Mouse (Mus musculus) stomach, embryonic 15.5 days (tissue): ENCODE measurements around the gene Tldc2. TPM values are rescaled to one million over a fixed set of nuclear protein-coding genes. Genes with fewer than 3 reads are reported as not detected.

Experiments used
- ATAC-seq: fragments of 200-750 bp; cut with Nextera tagmentation; 2 replicates; pipeline ENCODE4 v1.8.0; 2017; ENCODE audit warnings: low read depth, moderate number of reproducible peaks, moderate TSS enrichment; ENCODE audit not compliant: insufficient read depth, low FRiP score
- H3K27ac ChIP-seq: fragments of 300-500 bp; sonication (generic); 2 replicates; pipeline ENCODE4 v1.5.1; 2015; ENCODE audit warnings: mild to moderate bottlenecking, inconsistent platforms
- H3K27me3 ChIP-seq: fragments of 300-500 bp; sonication (generic); replicated peaks from 2 replicates; pipeline ENCODE4 v1.6.1; 2015; ENCODE audit warnings: inconsistent platforms
- H3K36me3 ChIP-seq: fragments of 300-500 bp; sonication (generic); 2 replicates; pipeline ENCODE4 v1.6.1; 2015; ENCODE audit warnings: inconsistent platforms
- H3K4me1 ChIP-seq: fragments of 300-500 bp; sonication (generic); 2 replicates; pipeline ENCODE4 v1.6.1; 2015; ENCODE audit warnings: inconsistent platforms
- H3K4me2 ChIP-seq: fragments of 300-500 bp; sonication (generic); 2 replicates; pipeline ENCODE4 v1.6.1; 2015; ENCODE audit warnings: mild to moderate bottlenecking, inconsistent platforms
- H3K4me3 ChIP-seq: fragments of 300-500 bp; sonication (generic); replicated peaks from 2 replicates; pipeline ENCODE4 v1.5.1; 2015; ENCODE audit warnings: inconsistent platforms
- H3K9ac ChIP-seq: fragments of 300-500 bp; sonication (generic); 2 replicates; pipeline ENCODE4 v1.6.1; 2015; ENCODE audit warnings: inconsistent platforms
- H3K9me3 ChIP-seq: fragments of 300-500 bp; sonication (generic); 2 replicates; pipeline ENCODE4 v1.6.1; 2016; ENCODE audit warnings: inconsistent platforms
- WGBS: fragments of 180-500 bp; shearing (Covaris S2); methylation state at CpG from one replicate; pipeline ENCODE4 v1.1.7; 2015; 5-methylcytosine and 5-hydroxymethylcytosine counted together
- polyA plus RNA-seq: library from polyadenylated mRNA; unstranded; fragments of >200 nt; fragmentation: Nextera tagmentation; extraction: Ambion mirVana; gene quantifications from 2 replicates; pipeline ENCODE4 v1.2.1, GENCODE M21; 2015

Tldc2 gene
- polyA plus RNA-seq, 1 experiment from 2014 or later: not detected

- H3K9me3 ChIP-seq: no peaks in the 10 kb centered on the region
- WGBS: 57% methylated on average over 7 of the region's 7 CpGs
- H3K4me2 ChIP-seq: no peak overlapping the region
- no peak overlapping the region for H3K27ac ChIP-seq
- H3K4me1 ChIP-seq: peaks cover 62% of the 10 kb centered on the region
- ATAC-seq: no peak
- 0 out of 2 replicates have a peak, but pooled peaks cover 4% of the 10 kb centered on the region for H3K36me3 ChIP-seq
- no peaks in the 10 kb centered on the region for H3K27me3 ChIP-seq
- no peak overlapping the region for H3K4me3 ChIP-seq
- H3K9ac ChIP-seq: no peak overlapping the region
These were observed 22.7 kb upstream of the Tldc2 start for GRCm38 (mm10) chr2:157064136-157064535.

DNA sequence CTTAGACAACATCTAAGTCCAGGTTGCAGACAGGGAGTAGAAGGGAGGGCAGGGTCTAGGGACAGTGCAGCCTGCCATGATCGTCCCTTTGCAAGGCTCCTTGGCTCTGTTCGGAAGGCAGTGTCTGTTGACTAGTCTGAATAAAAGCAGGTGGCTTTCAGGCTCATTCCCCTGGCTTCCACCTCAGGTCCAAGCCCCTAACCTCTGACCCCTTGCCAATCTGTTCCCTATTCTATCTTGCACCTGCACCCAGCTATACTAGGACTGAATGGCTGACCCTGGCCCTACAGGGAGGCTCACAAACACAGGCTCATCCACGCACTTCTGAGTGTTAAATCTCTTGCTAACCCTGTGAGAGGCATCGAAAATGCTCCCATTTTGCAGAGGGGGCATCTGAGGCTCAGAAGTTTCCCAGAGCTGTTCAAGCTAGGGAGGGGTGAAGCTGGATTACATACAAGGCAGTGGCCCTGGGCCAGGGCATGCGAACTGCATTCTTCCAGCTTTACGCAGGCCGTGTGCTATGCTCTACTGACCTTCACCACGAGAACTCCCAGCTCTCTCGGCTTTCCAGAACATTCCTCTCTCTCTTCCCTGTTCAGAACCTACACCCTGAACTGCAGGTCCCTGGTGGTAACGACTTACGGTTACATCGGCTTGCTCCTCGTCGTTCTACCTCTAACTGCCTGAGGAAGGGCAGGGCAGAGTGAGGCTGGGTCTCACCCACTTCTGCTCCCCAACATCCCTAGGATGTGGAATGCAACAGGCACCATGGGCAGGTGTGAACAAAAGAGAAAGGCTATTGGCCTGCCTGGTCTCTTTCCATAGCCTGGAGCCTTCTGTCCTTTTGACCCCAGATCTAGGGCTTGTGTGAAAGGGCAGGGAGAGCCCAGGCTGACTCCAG is 21.6 kb upstream of the Tldc2 start:
- H3K4me1 ChIP-seq: peaks cover 66% of the 10 kb centered on the region
- peak overlapping the region; percentile 62 for H3K27ac ChIP-seq
- no peak overlapping the region for H3K4me2 ChIP-seq
- ATAC-seq: no peak
- 75% methylated on average over 14 of the region's 14 CpGs for WGBS
- no peaks in the 10 kb centered on the region for H3K27me3 ChIP-seq
- H3K9ac ChIP-seq: no peak overlapping the region
- no peaks in the 10 kb centered on the region for H3K36me3 ChIP-seq
- no peak overlapping the region for H3K4me3 ChIP-seq
- H3K9me3 ChIP-seq: no peaks in the 10 kb centered on the region

GRCm38 (mm10) chr2:157065879-157066226 is 21.0 kb upstream of the Tldc2 start:
- H3K27ac ChIP-seq: peak overlapping the region; percentile 62
- ATAC-seq: no peak; the same call in 1 of the 2 replicates
- WGBS: 43% methylated on average over 7 of the region's 7 CpGs
- no peaks in the 10 kb centered on the region for H3K36me3 ChIP-seq
- H3K9me3 ChIP-seq: no peaks in the 10 kb centered on the region
- no peaks in the 10 kb centered on the region for H3K27me3 ChIP-seq
- peaks cover 72% of the 10 kb centered on the region for H3K4me1 ChIP-seq
- no peak overlapping the region for H3K4me3 ChIP-seq
- H3K4me2 ChIP-seq: no peak overlapping the region
- no peak overlapping the region for H3K9ac ChIP-seq

- H3K36me3 ChIP-seq: no peaks in the 10 kb centered on the region
- WGBS: 69% methylated on average over 7 of the region's 7 CpGs
- no peak overlapping the region for H3K4me3 ChIP-seq
- H3K4me1 ChIP-seq: peaks cover 83% of the 10 kb centered on the region
- ATAC-seq: no peak
- H3K9ac ChIP-seq: no peak overlapping the region
- no peak overlapping the region for H3K27ac ChIP-seq
- no peaks in the 10 kb centered on the region for H3K9me3 ChIP-seq
- H3K27me3 ChIP-seq: no peaks in the 10 kb centered on the region
- H3K4me2 ChIP-seq: no peak overlapping the region
These were observed 20.0 kb upstream of the Tldc2 start for GRCm38 (mm10) chr2:157066731-157067430.

DNA sequence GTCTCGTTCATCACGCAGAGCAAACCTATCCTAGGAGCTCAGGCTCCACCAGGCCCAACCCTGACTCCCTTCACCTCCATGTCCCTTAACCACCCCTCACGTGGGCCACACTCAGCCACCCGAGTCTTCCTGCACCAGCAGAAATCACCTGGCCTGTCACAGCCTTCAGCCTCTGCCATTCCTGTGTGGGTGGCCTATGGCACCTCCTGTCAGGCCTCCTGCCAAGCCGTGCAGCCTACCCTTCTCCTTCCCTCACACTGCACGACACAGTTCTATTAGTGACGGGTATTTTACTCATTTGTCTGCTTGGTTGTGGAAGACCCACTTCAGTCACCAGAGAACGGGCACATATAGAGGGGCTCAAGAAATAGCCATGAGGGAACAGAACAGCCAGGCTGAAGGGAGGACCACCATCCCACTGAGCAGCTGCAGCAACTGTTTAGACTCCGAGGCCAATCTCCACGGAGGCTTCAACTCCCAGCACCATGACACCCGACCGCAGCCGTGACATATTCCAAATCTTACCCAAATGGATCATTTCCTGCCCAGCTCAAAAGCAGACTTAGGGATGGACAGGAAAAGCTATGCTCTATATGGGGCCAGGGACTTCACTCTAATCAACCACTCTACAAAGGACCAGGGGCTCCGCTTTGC is 18.0 kb upstream of the Tldc2 start:
- no peaks in the 10 kb centered on the region for H3K36me3 ChIP-seq
- peaks cover 88% of the 10 kb centered on the region for H3K4me1 ChIP-seq
- peak overlapping the region; percentile 13; the same call in 1 of the 2 replicates for H3K9ac ChIP-seq
- no peak for ATAC-seq
- H3K27ac ChIP-seq: peak overlapping the region; percentile 83
- peak overlapping the region; percentile 34 for H3K4me2 ChIP-seq
- no peaks in the 10 kb centered on the region for H3K9me3 ChIP-seq
- no peaks in the 10 kb centered on the region for H3K27me3 ChIP-seq
- WGBS: 55% methylated on average over 14 of the region's 14 CpGs
- H3K4me3 ChIP-seq: no peak overlapping the region

- no peaks in the 10 kb centered on the region for H3K36me3 ChIP-seq
- no peak for ATAC-seq
These were observed 17.5 kb upstream of the Tldc2 start for GRCm38 (mm10) chr2:157069355-157069735.

DNA sequence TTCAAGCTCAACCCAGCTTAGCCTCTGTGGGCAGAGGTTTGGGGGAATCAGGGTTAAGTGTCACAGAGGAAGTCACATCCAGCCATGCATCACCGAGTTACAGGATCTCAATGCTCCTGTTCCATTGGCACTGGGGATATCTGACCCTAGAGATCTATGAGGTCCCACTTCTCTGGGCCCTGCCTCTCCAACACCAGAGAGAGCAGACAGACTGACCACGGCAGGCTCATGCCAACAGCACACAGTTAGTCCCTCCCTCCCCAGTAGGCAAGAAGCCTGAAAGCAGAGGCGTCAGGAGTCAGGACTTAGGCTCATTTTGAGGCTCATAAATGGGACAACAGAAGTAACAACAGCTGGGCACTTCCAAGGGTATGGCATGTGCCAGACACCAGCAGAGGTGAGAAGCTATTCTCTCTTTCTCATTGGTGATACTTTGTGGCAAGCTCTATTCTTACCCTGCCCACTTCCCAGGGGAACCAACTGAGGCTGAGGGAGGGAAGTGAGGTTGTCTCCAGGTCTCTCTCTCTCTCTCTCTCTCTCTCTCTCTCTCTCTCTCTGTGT is 17.0 kb upstream of the Tldc2 start:
- peak overlapping the region; percentile 83 for H3K27ac ChIP-seq
- H3K4me2 ChIP-seq: peak overlapping the region; percentile 34
- no peaks in the 10 kb centered on the region for H3K9me3 ChIP-seq
- WGBS: 55% methylated on average over 3 of the region's 3 CpGs
- no peaks in the 10 kb centered on the region for H3K36me3 ChIP-seq
- H3K27me3 ChIP-seq: no peaks in the 10 kb centered on the region
- ATAC-seq: no peak
- H3K4me3 ChIP-seq: no peak overlapping the region
- peaks cover 88% of the 10 kb centered on the region for H3K4me1 ChIP-seq
- no peak overlapping the region for H3K9ac ChIP-seq

More at GRCm38 (mm10) chr2:157069355-157069735, 17.5 kb upstream of the Tldc2 start:
- H3K4me1 ChIP-seq: peaks cover 88% of the 10 kb centered on the region
- no peak overlapping the region for H3K4me3 ChIP-seq
- H3K27me3 ChIP-seq: no peaks in the 10 kb centered on the region
- 36% methylated on average over 3 of the region's 3 CpGs for WGBS
- peak overlapping the region; percentile 83 for H3K27ac ChIP-seq
- peak overlapping the region; percentile 13; the same call in 1 of the 2 replicates for H3K9ac ChIP-seq
- peak overlapping the region; percentile 34 for H3K4me2 ChIP-seq
- H3K9me3 ChIP-seq: no peaks in the 10 kb centered on the region

- ATAC-seq: no peak
- H3K27me3 ChIP-seq: no peaks in the 10 kb centered on the region
- WGBS: 26% methylated on average over 9 of the region's 9 CpGs
- no peaks in the 10 kb centered on the region for H3K36me3 ChIP-seq
- H3K4me3 ChIP-seq: no peak overlapping the region
- H3K4me1 ChIP-seq: peaks cover 87% of the 10 kb centered on the region
- H3K27ac ChIP-seq: peak overlapping the region; percentile 83
- H3K4me2 ChIP-seq: peak overlapping the region; percentile 12; the same call in 1 of the 2 replicates
- no peak overlapping the region for H3K9ac ChIP-seq
- H3K9me3 ChIP-seq: no peaks in the 10 kb centered on the region
These were observed 16.5 kb upstream of the Tldc2 start for GRCm38 (mm10) chr2:157070365-157070764.

GRCm38 (mm10) chr2:157071556-157071955 is 15.3 kb upstream of the Tldc2 start:
- Histone ChIP-seq H3K4me1 (peaks cover 90% of the 10 kb centered on the region), H3K27ac (peak overlapping the region; percentile 83), H3K9me3 (no peaks in the 10 kb centered on the region), H3K27me3 (no peaks in the 10 kb centered on the region), H3K36me3 (no peaks in the 10 kb centered on the region), H3K4me2 (peak overlapping the region; percentile 30), H3K9ac (no peak overlapping the region), H3K4me3 (no peak overlapping the region)
- WGBS: 24% methylated on average over 2 of the region's 2 CpGs
- peak; percentile 66 for ATAC-seq

GRCm38 (mm10) chr2:157072316-157072990 is 14.4 kb upstream of the Tldc2 start:
- Histone ChIP-seq H3K9ac (no peak overlapping the region), H3K36me3 (no peaks in the 10 kb centered on the region), H3K4me1 (peaks cover 95% of the 10 kb centered on the region), H3K9me3 (no peaks in the 10 kb centered on the region), H3K27ac (peak overlapping the region; percentile 83; the same call in 1 of the 2 replicates), H3K27me3 (no peaks in the 10 kb centered on the region), H3K4me3 (no peak overlapping the region), H3K4me2 (no peak overlapping the region)
- no peak for ATAC-seq
- 64% methylated on average over 9 of the region's 9 CpGs for WGBS

DNA sequence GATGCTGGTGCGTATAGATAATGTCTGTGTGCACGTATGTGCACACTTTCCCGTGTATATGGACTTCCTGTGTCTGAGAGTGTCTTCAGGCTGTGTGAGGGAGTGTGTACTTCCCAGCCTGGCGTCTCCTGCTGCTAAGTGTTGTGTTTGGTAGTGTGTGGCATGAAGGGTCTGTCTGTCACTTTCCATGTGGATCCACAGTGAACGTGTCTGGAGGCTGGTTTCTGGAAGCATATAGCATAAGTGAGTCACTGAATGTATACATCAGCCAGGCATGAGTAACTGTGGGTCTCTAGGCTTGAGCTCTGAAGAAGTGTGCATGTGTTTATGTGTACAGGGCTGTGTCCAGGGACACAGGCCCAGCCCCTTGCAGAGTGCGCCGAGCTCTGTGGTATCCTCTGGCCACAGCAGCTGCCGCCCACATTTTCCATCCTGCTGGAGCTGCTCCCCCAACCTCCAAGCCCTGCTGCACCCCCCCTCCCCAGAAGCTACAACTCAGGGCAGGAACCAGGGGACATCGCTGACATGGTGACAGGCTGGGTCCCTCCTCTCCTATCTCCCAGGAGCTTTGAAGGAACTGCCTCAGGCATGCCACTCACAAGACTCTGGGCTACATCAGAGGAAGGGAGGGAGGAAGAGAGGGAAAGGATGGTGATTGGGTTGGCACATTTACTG is 13.3 kb upstream of the Tldc2 start:
- Histone ChIP-seq H3K27ac (peak overlapping the region; percentile 52), H3K9ac (no peak overlapping the region), H3K4me2 (no peak overlapping the region), H3K36me3 (no peaks in the 10 kb centered on the region), H3K4me3 (no peak overlapping the region), H3K9me3 (no peaks in the 10 kb centered on the region), H3K4me1 (peaks cover 92% of the 10 kb centered on the region), H3K27me3 (no peaks in the 10 kb centered on the region)
- 51% methylated on average over 9 of the region's 9 CpGs for WGBS
- no peak for ATAC-seq
